Mouse (Mus musculus) thymus, postnatal 4 days (tissue): ENCODE measurements around the gene Sspn.
A peak's percentile ranks its signal among the peaks of the same experiment; 100 is the strongest.

Source experiments
- DNase-seq: peaks from one replicate; pipeline ENCODE4 v3.0.0; 2021

Gene Sspn

GRCm38 (mm10) chr6:145977771-145978450, 46.5 kb downstream of the Sspn start:
- peak; percentile 46 for DNase-seq

- DNase-seq: no peak
Observed at GRCm38 (mm10) chr6:145981074-145981473, 49.6 kb downstream of the Sspn start.

- no peak for DNase-seq
Observed at GRCm38 (mm10) chr6:145982335-145982734, 50.9 kb downstream of the Sspn start.

- DNase-seq: no peak
Observed at GRCm38 (mm10) chr6:145990578-145990977, 59.1 kb downstream of the Sspn start.

GRCm38 (mm10) chr6:145992526-145992925, 61.1 kb downstream of the Sspn start:
- no peak for DNase-seq

GRCm38 (mm10) chr6:145992985-145993384, 61.5 kb downstream of the Sspn start:
- DNase-seq: no peak

GRCm38 (mm10) chr6:145998314-145999007, 67.0 kb downstream of the Sspn start:
- no peak for DNase-seq

- no peak for DNase-seq
Observed at GRCm38 (mm10) chr6:146000767-146001166, 69.3 kb downstream of the Sspn start.

GRCm38 (mm10) chr6:146001396-146002191, 70.2 kb downstream of the Sspn start:
- no peak for DNase-seq

- no peak for DNase-seq
Observed at GRCm38 (mm10) chr6:146004174-146004601, 72.7 kb downstream of the Sspn start.

- DNase-seq: no peak
Observed at GRCm38 (mm10) chr6:146005129-146005886, 73.9 kb downstream of the Sspn start.

- no peak for DNase-seq
Observed at GRCm38 (mm10) chr6:146005935-146006564, 74.6 kb downstream of the Sspn start.

GRCm38 (mm10) chr6:146006753-146007152, 75.3 kb downstream of the Sspn start:
- DNase-seq: no peak

- DNase-seq: no peak
Observed at GRCm38 (mm10) chr6:146008450-146008981, 77.1 kb downstream of the Sspn start.

GRCm38 (mm10) chr6:146009163-146009915, 77.9 kb downstream of the Sspn start:
- DNase-seq: no peak

- no peak for DNase-seq
Observed at GRCm38 (mm10) chr6:146010093-146010764, 78.8 kb downstream of the Sspn start.

- DNase-seq: no peak
Observed at GRCm38 (mm10) chr6:146014312-146014711, 82.9 kb downstream of the Sspn start.
